Mouse (Mus musculus): ENCODE results near the gene Armh2.

DNA sequence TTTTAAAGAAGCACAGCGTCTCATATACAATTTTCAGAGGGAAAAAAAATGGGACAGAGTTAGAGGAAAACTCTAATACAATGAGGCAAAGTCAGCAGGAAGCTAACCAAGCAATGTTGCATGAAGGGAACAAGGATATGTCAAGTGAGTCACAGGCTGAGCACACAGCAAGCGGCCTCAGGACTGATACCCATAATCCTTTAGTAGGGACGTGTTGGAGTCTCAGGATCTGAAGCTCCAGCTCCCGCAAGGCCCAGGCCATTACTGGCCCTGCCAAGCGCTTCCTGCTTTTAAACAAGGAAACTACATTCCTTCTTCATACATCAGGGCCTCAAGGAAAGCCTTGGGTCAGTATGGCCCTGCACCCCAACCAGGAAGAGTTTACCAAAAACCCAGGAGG is 38.9 kb upstream of the Armh2 start:
- no peak for TF ChIP-seq CTCF (IDR thresholded peaks at IDR 0.05; ENCODE audit: control insufficient read depth, insufficient read depth, low read length)
- no peak for TF ChIP-seq POLR2A (IDR thresholded peaks at IDR 0.05; ENCODE audit: borderline replicate concordance, control insufficient read depth, low read depth, low read length)

Data from bone marrow, adult 2 months (tissue).